Mouse (Mus musculus): ENCODE results near the gene Arhgap21. TPM values are rescaled to one million over a fixed set of nuclear protein-coding genes. Genes with fewer than 3 reads are reported as not detected.

The Arhgap21 gene
- polyA plus RNA-seq, 1 experiment: 3.3 TPM

DNA sequence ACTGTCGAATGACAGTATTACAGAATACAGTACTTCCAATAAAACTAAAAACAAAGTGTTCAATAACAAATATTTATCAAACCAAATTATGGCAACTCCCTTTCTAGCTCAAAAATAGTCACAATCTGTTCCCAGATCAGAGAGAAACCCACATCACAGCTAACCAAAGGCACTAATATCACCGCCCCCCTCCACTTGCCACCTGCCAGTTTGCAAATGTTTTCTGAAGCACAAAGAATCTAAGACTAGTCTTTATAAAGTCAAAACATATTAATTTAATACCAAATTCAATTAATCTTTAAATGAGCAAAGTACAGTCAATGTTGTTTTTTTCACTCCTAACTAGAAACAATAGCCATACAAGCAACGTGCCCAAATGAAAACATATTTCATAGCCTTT lies 3.3 kb downstream of the Arhgap21 start:
- H3K4me3 ChIP-seq (ENCODE audit: control insufficient read depth, low read depth, low read length): no peak overlapping the region
- no peaks in the 10 kb centered on the region for H3K36me3 ChIP-seq (ENCODE audit: control insufficient read depth, insufficient read depth, low read length)
- no peaks in the 10 kb centered on the region; the same call in none of the 2 replicates for H3K27me3 ChIP-seq (ENCODE audit: control insufficient read depth, insufficient read depth, low read length)
- H3K4me1 ChIP-seq (ENCODE audit: control insufficient read depth, insufficient read depth, low read length): peaks cover 7% of the 10 kb centered on the region
- TF ChIP-seq POLR2A (IDR thresholded peaks at IDR 0.05; ENCODE audit: control insufficient read depth, low read depth, low read length) (no peak), CTCF (IDR thresholded peaks at IDR 0.05; ENCODE audit: control insufficient read depth, insufficient read depth, insufficient replicate concordance, low read depth, low read length) (no peak)
- H3K27ac ChIP-seq (ENCODE audit: control insufficient read depth, insufficient read depth, low read depth, low read length): no peak overlapping the region

DNA sequence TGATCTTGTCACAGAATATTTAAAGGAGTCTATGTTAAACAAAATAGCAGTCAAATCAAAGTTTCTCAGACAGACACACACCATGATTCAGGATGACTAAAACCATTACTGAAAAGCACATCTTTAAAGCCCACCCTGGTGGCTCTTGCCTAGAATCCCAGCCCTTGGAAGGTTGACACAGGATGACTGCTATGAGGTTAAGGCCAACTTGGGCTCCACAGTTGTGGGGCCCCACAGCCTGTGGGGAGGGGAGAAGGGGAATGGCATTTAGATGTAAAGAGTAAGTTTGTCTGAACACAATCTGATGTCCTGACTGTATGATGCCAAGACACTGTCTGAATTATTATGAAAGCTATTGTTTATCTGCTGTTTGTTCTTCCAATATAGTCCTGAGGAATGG lies 4.2 kb downstream of the Arhgap21 start:
- TF ChIP-seq CTCF (IDR thresholded peaks at IDR 0.05; ENCODE audit: control insufficient read depth, insufficient read depth, insufficient replicate concordance, low read depth, low read length) (no peak), POLR2A (IDR thresholded peaks at IDR 0.05; ENCODE audit: control insufficient read depth, low read depth, low read length) (no peak)
- no peaks in the 10 kb centered on the region for H3K36me3 ChIP-seq (ENCODE audit: control insufficient read depth, insufficient read depth, low read length)
- peaks cover 7% of the 10 kb centered on the region for H3K4me1 ChIP-seq (ENCODE audit: control insufficient read depth, insufficient read depth, low read length)
- H3K27me3 ChIP-seq (ENCODE audit: control insufficient read depth, insufficient read depth, low read length): no peaks in the 10 kb centered on the region; the same call in none of the 2 replicates
- H3K27ac ChIP-seq (ENCODE audit: control insufficient read depth, insufficient read depth, low read depth, low read length): no peak overlapping the region
- no peak overlapping the region for H3K4me3 ChIP-seq (ENCODE audit: control insufficient read depth, low read depth, low read length)

DNA sequence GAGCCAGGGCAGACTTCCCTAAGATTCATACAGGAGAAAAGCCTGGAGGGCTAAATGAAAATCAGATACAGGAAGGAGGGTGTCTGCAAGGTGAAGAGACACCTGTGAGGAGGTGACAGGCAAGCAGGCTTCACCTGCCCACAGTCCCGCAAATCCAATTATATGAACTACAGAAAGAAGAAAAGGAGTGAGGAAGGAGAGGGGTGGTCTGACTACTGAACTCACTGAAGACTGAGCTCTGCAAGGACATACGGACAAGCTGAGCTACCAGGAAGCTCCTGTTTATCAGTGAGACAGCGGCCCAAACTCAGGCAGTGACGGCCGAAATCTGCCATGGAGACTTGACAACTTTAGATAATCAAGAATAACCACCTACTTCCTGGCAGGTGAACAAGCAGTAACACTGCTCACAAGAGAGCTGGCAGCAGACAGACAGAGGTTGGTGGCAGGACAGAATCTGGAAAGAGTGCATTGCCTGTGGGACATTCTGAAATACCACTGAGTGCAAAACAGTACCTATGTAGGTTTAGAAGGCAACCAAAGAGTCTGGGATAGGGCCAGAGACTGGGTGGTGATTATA lies 5.4 kb downstream of the Arhgap21 start:
- Histone ChIP-seq H3K4me3 (ENCODE audit: control insufficient read depth, low read depth, low read length) (no peak overlapping the region), H3K27ac (ENCODE audit: control insufficient read depth, insufficient read depth, low read depth, low read length) (no peak overlapping the region), H3K36me3 (ENCODE audit: control insufficient read depth, insufficient read depth, low read length) (no peaks in the 10 kb centered on the region), H3K27me3 (ENCODE audit: control insufficient read depth, insufficient read depth, low read length) (no peaks in the 10 kb centered on the region; the same call in none of the 2 replicates), H3K4me1 (ENCODE audit: control insufficient read depth, insufficient read depth, low read length) (peaks cover 7% of the 10 kb centered on the region)
- no peak for TF ChIP-seq POLR2A (IDR thresholded peaks at IDR 0.05; ENCODE audit: control insufficient read depth, low read depth, low read length)
- TF ChIP-seq CTCF (IDR thresholded peaks at IDR 0.05; ENCODE audit: control insufficient read depth, insufficient read depth, insufficient replicate concordance, low read depth, low read length): no peak

DNA sequence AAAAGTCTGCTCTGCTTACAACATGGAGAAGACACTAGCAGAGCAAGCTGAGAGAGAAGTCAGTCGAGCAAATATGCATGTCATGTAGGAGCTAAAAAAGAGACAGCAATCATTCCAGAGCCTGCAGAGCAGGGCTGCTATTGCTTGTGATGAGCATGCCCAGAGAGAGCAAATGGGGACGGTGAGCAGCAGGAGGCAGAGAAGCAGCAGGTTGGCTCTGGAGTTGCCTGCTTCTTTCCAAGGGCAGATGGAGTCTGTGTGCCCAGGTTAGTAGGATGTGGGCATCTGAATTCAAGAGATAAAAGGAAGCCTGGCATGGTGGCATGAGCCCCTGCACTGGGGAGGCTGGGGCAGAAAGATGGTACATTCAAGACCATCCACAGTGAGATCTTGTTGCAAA lies 6.4 kb downstream of the Arhgap21 start:
- H3K4me1 ChIP-seq (ENCODE audit: control insufficient read depth, insufficient read depth, low read length): peaks cover 4% of the 10 kb centered on the region

GRCm38 (mm10) chr2:20961825-20962224 lies 6.9 kb downstream of the Arhgap21 start:
- TF ChIP-seq POLR2A (IDR thresholded peaks at IDR 0.05; ENCODE audit: control insufficient read depth, low read depth, low read length) (no peak), CTCF (IDR thresholded peaks at IDR 0.05; ENCODE audit: control insufficient read depth, insufficient read depth, insufficient replicate concordance, low read depth, low read length) (no peak)
- H3K27ac ChIP-seq (ENCODE audit: control insufficient read depth, insufficient read depth, low read depth, low read length): no peak overlapping the region
- no peaks in the 10 kb centered on the region for H3K36me3 ChIP-seq (ENCODE audit: control insufficient read depth, insufficient read depth, low read length)
- peaks cover 3% of the 10 kb centered on the region for H3K4me1 ChIP-seq (ENCODE audit: control insufficient read depth, insufficient read depth, low read length)
- H3K4me3 ChIP-seq (ENCODE audit: control insufficient read depth, low read depth, low read length): no peak overlapping the region
- no peaks in the 10 kb centered on the region for H3K27me3 ChIP-seq (ENCODE audit: control insufficient read depth, insufficient read depth, low read length)

More for the DNA sequence above, 6.4 kb downstream of the Arhgap21 start:
- TF ChIP-seq POLR2A (IDR thresholded peaks at IDR 0.05; ENCODE audit: control insufficient read depth, low read depth, low read length) (no peak), CTCF (IDR thresholded peaks at IDR 0.05; ENCODE audit: control insufficient read depth, insufficient read depth, insufficient replicate concordance, low read depth, low read length) (no peak)
- Histone ChIP-seq H3K27me3 (ENCODE audit: control insufficient read depth, insufficient read depth, low read length) (no peaks in the 10 kb centered on the region), H3K27ac (ENCODE audit: control insufficient read depth, insufficient read depth, low read depth, low read length) (no peak overlapping the region), H3K4me3 (ENCODE audit: control insufficient read depth, low read depth, low read length) (no peak overlapping the region), H3K36me3 (ENCODE audit: control insufficient read depth, insufficient read depth, low read length) (no peaks in the 10 kb centered on the region)

DNA sequence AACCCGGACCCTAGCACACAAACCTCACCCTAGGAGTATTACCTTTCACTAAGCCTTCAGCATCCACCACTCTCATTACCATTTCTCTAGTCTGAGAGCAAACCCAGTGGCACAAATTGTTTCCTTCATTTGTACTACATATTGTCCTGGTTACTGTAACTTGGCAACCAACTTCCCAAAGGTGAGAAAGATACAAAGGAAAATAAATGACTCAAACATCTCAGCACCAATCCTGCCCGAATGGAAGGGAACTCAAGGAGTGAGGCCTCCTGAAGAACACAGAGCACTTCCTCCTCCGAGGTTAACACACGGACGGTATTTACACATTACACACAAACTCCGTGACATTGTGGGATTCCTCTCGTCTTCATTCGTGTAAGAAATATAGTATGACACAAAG lies 7.4 kb downstream of the Arhgap21 start:
- TF ChIP-seq CTCF (IDR thresholded peaks at IDR 0.05; ENCODE audit: control insufficient read depth, insufficient read depth, insufficient replicate concordance, low read depth, low read length): no peak
- Histone ChIP-seq H3K27me3 (ENCODE audit: control insufficient read depth, insufficient read depth, low read length) (no peaks in the 10 kb centered on the region), H3K4me3 (ENCODE audit: control insufficient read depth, low read depth, low read length) (no peak overlapping the region), H3K27ac (ENCODE audit: control insufficient read depth, insufficient read depth, low read depth, low read length) (no peak overlapping the region), H3K36me3 (ENCODE audit: control insufficient read depth, insufficient read depth, low read length) (no peaks in the 10 kb centered on the region), H3K4me1 (ENCODE audit: control insufficient read depth, insufficient read depth, low read length) (no peaks in the 10 kb centered on the region; the same call in 1 of the 2 replicates)

- TF ChIP-seq POLR2A (IDR thresholded peaks at IDR 0.05; ENCODE audit: control insufficient read depth, low read depth, low read length) (no peak), CTCF (IDR thresholded peaks at IDR 0.05; ENCODE audit: control insufficient read depth, insufficient read depth, insufficient replicate concordance, low read depth, low read length) (no peak)
- no peaks in the 10 kb centered on the region for H3K27me3 ChIP-seq (ENCODE audit: control insufficient read depth, insufficient read depth, low read length)
- no peaks in the 10 kb centered on the region for H3K36me3 ChIP-seq (ENCODE audit: control insufficient read depth, insufficient read depth, low read length)
- H3K4me3 ChIP-seq (ENCODE audit: control insufficient read depth, low read depth, low read length): no peak overlapping the region
- H3K4me1 ChIP-seq (ENCODE audit: control insufficient read depth, insufficient read depth, low read length): no peaks in the 10 kb centered on the region
- no peak overlapping the region for H3K27ac ChIP-seq (ENCODE audit: control insufficient read depth, insufficient read depth, low read depth, low read length)
Observed at GRCm38 (mm10) chr2:20960668-20961035, 8.0 kb downstream of the Arhgap21 start.

All from testis, adult 2 months (tissue).